In the genomic region with DNA sequence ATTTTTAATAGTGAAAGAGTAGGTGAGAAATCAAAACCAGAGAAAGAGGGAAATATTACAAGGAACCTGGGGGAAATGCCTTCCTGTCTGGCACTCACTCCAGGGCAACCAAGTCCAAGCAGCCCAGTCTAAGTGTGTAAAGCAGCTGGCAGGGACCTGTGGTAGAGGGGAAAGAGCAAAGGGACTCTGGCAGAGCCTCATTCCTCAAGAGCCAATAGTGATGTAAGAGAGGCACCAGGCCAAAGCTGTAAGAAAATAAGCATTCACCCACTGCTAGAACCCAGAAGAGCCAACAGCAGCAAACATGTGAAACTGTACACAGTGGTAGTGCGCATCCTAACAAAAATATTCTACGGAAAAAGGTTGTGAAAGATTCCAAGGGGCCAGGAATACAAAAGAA, we compare ENCODE assay signal across 9 mouse cellular contexts.
A peak's percentile ranks its signal among the peaks of the same experiment; 100 is the strongest.
DNase-seq lines count a peak whose midpoint lies in the region; ATAC-seq and TF ChIP-seq lines count a peak whose summit lies in the region.
"Had no signal": no experiment of that assay in that cellular context is flagged by ENCODE, and none has a peak within 500 bp of the region (broad histone marks: within the 10 kb centered on the region; RNA-seq: fewer than 3 reads in every experiment).

No protein-coding gene starts in this region.

- intact Hi-C loops in gastrocnemius, adult 2 months (cut with DNase I): no loop called here

- H3K4me1 ChIP-seq in kidney, embryonic 16.5 days (ENCODE audit: insufficient read depth, low read length): peaks cover 10% of the 10 kb centered on the region

- TF ChIP-seq CTCF in brain, embryonic 14.5 days (IDR thresholded peaks at IDR 0.05; ENCODE audit: borderline replicate concordance, extremely low read depth, insufficient read depth, insufficient read length): no peak
- no peak for TF ChIP-seq CTCF in gastrocnemius, adult 2 months (IDR thresholded peaks at IDR 0.05)

- H3K4me2 ChIP-seq in kidney, embryonic 16.5 days (replicated peaks; ENCODE audit: low read depth, low read length): no peak overlapping the region

- no peak overlapping the region for H3K9ac ChIP-seq in kidney, embryonic 16.5 days (replicated peaks; ENCODE audit: low read length)
- H3K9ac ChIP-seq: liver, embryonic 14.5 days had no signal

- no peak for ATAC-seq in kidney, embryonic 16.5 days (ENCODE audit: low FRiP score, low TSS enrichment)
- ATAC-seq in megakaryocyte progenitor cell, adult 5-6 weeks (replicated peaks; ENCODE audit: poor library complexity): no peak
- no peak for ATAC-seq in monocyte, adult 5-6 weeks (replicated peaks; ENCODE audit: insufficient number of reproducible peaks, low FRiP score, low TSS enrichment, poor library complexity, severe bottlenecking)
- ATAC-seq in inflammation-experienced regulatory T-cells, adult 6 months: no peak

- no peak for TF ChIP-seq POLR2A in brain, embryonic 14.5 days (IDR thresholded peaks at IDR 0.05; ENCODE audit: borderline replicate concordance, extremely low read depth, insufficient read depth, insufficient read length, poor library complexity, severe bottlenecking)

- H3K27me3 ChIP-seq in kidney, embryonic 16.5 days (ENCODE audit: insufficient read depth, low read length): no peaks in the 10 kb centered on the region

- 83% methylated on average over 2 of the region's 2 CpGs for WGBS in kidney, embryonic 16.5 days

- no peaks in the 10 kb centered on the region for H3K36me3 ChIP-seq in kidney, embryonic 16.5 days (ENCODE audit: insufficient read depth, low read length)

- H3K9me3 ChIP-seq in kidney, embryonic 16.5 days (ENCODE audit: low read length): no peaks in the 10 kb centered on the region

- H3K27ac ChIP-seq in kidney, embryonic 16.5 days (ENCODE audit: low read length): no peak overlapping the region
- no peak overlapping the region for H3K27ac ChIP-seq in gastrocnemius, adult 2 months
- H3K27ac ChIP-seq: liver, embryonic 14.5 days had no signal

- peak; percentile 75 for DNase-seq in kidney, adult 9 months
- peak; percentile 88 for DNase-seq in brain, embryonic 14.5 days (ENCODE audit: low read depth)
- peak; percentile 48 for DNase-seq in gastrocnemius, adult 2 months
- DNase-seq in layer of hippocampus, adult 9-11 months: peak; percentile 47

- no peak overlapping the region for H3K4me3 ChIP-seq in kidney, embryonic 16.5 days (ENCODE audit: low read length)
- no peak overlapping the region for H3K4me3 ChIP-seq in gastrocnemius, adult 2 months
